Mouse (Mus musculus) natural killer cell, adult 2 months (primary cell): ENCODE data around the gene Apba2.

ENCODE experiments used
- DNase-seq, 2 experiments: peaks; one replicate each; pipeline ENCODE4 v3.0.0; 2022; ENCODE audit warnings: low spot score in 2 of 2

The Apba2 gene

GRCm38 (mm10) chr7:64586571-64586970, 85.1 kb downstream of the Apba2 start:
- no peak for DNase-seq

DNA sequence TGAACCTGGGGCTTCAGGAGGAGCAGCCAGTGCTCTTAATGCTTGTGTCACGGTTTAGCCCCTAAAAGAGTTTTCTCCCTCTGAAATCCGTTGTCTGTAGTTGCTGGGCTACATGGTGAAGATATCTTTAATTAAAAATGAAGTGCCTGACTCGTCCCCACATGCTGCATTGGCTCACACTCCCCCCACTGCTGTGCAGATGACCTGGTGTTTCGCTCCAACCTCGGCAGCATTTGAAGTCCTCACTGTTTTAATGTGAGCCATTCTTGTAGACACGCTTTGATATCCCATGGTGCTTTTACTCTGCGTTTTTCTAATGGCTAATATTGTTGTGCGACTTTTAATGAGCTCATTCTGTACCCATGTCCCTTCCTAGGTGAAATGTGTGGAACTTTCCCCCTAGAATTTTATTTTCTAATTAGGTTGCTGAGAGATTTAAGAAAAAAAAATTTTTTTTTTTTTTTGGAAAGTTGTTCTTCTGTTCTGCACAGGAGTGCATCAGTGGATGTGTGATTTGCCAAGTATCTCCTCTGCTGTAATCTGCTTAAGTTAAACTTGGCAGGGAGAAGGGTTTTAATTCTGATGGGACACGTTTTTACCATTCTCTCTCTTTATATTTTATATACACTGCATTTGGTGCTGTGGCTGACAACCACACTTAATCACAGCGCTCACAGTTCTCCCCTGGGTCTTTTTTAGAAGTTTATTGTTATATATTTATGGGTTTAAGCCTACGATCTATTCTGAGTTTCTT, 87.3 kb downstream of the Apba2 start:
- no peak for DNase-seq

DNA sequence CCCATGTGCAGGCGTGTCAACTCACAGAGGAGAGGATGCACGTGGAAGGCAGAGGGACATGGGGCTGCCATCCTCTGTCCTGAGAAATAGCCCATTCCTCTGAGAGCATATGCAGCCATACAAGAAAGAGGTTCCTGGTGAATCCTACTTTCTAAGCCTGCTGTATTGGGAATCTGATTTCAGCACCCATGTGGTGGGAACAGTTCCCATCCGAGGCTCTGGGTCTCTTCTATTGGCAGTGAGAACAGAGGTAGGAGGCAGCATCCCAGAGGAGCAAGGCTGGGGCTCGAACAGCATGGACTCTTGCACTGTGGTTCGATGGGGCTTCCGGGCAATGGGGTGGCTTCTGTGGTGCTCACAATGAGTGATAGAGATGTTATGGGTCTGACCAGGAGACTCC, 93.8 kb downstream of the Apba2 start:
- no peak for DNase-seq

DNA sequence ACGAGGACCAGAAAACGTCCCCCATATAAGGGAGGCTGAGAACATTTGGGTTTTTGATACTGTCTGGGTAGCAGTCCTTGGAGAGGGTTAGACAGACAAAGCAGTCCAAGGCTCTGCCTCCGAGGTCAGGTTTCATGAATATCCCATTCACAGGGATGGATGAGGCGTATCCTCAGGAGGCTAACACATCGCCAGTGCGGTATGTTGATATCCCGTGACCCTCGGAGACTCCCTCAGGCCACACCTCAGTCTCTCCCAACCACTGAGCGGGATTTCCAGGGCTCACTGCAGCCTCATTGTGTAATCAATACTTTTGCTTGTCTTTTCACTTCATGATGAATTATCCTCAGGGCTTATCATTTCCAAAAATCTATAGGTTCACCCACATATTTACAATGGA, 95.1 kb downstream of the Apba2 start:
- DNase-seq = no peak

DNA sequence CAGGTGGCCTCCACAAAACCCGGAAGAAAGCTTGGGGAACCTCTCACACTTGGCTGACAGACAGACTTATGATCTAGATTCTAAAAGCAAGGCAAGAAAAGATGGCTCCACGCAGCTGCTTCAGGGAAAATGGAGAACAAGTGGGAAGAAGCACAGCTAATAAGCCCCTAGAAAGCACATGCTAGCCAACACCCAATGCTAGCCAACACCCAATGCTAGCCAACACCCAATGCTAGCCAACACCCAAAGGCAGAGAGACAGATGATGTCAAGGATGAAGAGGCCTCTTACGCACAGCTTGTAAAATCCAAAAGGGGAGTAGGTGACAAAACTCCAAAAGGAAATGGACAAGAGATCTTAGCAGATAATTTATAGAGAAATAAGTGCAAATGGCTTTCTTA, 108.4 kb downstream of the Apba2 start:
- no peak for DNase-seq

GRCm38 (mm10) chr7:64610875-64611274, 109.4 kb downstream of the Apba2 start:
- no peak for DNase-seq

GRCm38 (mm10) chr7:64619261-64619660, 117.8 kb downstream of the Apba2 start:
- DNase-seq = no peak

DNA sequence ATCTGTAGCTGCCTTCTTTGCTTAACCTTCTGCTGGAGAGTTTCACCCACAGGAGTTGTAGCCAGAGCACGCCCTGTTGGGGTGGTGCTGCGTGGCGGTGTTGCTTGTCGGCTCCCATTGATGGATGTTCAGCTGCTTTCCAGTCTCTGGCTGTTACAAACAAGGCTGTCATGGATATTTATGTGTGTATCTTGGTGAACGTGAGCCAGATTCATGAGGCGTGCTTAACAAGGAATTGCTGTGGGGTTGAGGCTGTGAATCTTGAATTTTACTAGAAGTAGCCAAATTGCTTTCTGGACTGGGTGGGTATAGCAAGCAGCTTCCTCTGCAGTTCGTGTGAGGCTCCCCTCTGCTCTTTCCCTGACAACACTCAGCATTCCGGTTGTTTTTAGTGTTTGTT, 125.0 kb downstream of the Apba2 start:
- DNase-seq = no peak

GRCm38 (mm10) chr7:64627972-64628655, 126.6 kb downstream of the Apba2 start:
- DNase-seq = no peak

DNA sequence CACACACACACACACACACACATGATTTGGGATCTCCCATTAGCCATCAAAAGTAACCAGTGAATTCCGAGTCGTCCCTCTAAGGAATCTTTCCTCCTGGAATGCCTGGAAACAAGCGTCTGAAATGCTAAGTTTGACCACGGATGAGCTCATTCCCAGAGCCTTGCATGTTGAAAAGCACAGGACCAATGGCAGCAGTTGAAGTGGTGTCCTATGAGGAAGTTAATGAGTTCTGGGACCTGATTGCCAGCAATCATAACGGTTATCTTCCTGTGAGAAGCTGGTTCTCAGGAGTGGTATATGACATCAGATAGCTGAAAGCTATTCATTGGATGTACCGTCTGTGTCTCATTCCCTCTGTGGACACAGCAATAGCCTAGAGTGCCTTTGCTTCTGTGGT, 129.2 kb downstream of the Apba2 start:
- DNase-seq = no peak

DNA sequence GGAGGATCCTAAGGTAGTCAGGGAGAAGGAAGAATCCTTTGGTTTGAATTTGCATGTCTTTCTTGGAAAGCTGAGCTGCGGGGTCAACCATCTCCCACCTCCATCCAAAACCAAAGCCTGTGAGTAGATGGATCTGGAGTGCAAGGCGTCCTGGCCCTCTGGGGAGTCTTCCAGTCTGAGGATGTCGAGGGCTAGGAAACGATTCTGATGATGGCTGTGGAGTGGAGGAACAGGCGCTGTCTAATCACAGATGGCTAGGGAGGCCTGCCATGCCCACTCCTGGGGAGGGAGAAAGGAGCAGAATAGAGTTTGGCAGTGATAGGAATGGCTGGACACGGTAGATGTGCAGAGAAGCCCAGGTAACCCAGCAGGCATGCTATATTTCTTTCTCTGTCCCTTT, 129.6 kb downstream of the Apba2 start:
- DNase-seq = no peak

DNA sequence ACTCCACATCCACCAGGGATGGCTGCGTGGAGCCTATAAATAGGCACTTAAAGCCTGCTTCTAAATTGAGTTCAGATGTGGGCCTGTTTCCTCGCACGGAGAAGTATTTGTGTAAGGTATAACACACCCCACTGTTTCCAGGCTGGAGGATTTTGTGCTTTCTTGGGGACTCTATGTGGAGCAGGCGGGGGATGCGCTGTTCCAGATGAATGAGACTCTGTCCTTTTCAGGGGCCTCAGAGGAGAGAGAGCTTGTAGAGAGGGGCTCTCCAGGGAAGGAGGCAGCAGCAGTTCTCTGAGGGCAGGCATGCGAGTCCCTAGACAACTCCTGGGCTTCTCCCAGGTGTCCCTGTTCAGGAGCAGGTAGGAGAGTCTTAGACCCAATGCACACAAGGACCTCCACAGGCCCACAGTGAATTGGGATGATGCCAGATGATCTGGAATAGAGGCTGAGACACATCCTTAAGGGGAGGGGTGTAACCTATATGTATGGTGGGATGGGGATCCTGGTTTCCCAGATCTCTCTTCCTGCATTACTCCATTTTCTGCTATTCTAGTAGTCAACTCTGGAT, 130.4 kb downstream of the Apba2 start:
- DNase-seq = no peak

GRCm38 (mm10) chr7:64633182-64633581, 131.7 kb downstream of the Apba2 start:
- no peak for DNase-seq

GRCm38 (mm10) chr7:64633916-64634315, 132.4 kb downstream of the Apba2 start:
- no peak for DNase-seq

GRCm38 (mm10) chr7:64634482-64634881, 133.0 kb downstream of the Apba2 start:
- DNase-seq = no peak

DNA sequence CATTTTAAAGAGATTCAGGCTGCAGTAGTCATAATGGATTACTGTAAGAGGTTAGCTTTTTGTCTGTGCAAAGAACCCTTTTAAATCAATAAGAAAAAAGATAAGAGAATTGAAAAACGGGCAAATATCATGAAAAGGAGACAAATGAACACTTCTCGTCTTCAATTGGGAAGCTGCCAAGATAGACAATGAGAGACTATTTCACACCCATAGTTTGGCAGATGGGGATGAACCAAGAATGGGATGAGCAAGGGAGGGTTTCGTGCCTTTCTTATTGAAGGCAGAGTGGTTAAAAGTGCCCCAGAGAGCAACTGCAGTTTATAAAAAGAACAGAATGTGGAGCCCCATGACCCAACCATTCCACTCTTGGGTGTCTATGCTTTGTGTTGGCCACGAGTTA, 137.4 kb downstream of the Apba2 start:
- DNase-seq = no peak

GRCm38 (mm10) chr7:64640651-64641050, 139.1 kb downstream of the Apba2 start:
- no peak for DNase-seq

GRCm38 (mm10) chr7:64642903-64643302, 141.4 kb downstream of the Apba2 start:
- no peak for DNase-seq

GRCm38 (mm10) chr7:64645458-64645857, 144.0 kb downstream of the Apba2 start:
- DNase-seq = no peak

DNA sequence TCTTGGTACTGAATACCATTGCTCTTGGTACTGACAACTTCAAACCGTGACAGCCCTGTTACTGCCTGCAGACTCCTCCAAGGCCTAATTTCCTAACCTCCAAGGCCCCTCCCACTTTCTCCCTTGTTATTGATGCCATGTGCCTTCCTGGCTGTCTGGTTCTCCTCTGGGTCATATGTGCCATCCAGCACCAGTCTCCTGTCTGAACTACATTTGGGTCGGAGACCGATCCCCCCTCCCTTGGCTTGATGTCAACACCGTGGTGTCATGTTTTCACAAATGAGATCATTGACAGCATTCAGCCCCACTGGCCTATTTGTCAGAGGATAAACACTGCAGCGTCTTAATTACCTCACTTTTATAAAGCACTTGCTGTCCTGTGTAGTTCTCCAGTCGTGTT, 144.5 kb downstream of the Apba2 start:
- no peak for DNase-seq

GRCm38 (mm10) chr7:64648947-64649607, 147.6 kb downstream of the Apba2 start:
- DNase-seq = no peak

DNA sequence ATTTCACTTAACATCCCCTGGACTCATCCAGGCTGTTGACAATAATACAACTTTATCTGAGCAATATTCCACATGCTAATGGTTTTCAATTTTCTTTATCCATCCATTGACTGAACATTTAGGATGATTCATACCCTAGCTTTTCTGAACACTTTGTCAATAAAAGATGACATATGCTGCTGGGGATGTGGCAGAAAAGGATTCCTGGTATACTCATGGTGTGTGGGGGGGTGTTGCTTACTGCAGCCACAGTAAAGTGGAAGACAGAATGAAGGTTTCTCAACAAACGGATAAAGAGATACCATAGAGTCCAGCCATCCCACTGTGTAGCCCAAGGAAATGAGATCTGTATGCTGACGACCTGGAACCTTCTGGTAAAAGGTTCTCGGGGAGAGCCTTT, 150.5 kb downstream of the Apba2 start:
- DNase-seq = no peak

GRCm38 (mm10) chr7:64656787-64657186, 155.3 kb downstream of the Apba2 start:
- no peak for DNase-seq
